Mouse (Mus musculus) 3T3-L1 (cell line): ENCODE measurements at regions not wholly inside any gene's neighbourhood (a gene's known extent, or its start where the extent isn't known, plus 50 kb on each side); places are given as distances from the start of the nearest gene placed in this dataset.

Source experiments
- DNase-seq: peaks from one replicate; pipeline ENCODE4 v3.0.0-alpha.2; 2015; ENCODE audit warnings: low read depth, low spot score

DNA sequence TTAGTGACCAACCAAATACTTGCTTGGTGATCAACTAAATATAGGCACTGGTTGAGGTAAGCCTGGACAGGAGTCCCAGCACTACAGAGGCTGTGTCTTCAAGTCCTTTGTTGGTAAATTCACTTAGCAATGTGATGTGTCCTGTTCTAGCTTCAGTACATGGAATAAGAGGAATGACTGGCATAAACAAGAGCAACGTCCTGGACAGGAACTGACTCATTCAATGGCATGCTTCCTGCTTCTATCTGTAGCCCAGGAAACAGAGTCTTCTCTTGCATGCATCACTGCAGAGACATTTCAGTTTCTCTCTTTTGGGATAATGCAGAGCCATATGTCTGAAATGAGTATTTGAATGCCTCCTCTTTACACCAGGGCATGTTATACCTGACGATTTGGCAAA is 151.4 kb upstream of the Gm15294 start:
- DNase-seq, result peak; percentile 78

DNA sequence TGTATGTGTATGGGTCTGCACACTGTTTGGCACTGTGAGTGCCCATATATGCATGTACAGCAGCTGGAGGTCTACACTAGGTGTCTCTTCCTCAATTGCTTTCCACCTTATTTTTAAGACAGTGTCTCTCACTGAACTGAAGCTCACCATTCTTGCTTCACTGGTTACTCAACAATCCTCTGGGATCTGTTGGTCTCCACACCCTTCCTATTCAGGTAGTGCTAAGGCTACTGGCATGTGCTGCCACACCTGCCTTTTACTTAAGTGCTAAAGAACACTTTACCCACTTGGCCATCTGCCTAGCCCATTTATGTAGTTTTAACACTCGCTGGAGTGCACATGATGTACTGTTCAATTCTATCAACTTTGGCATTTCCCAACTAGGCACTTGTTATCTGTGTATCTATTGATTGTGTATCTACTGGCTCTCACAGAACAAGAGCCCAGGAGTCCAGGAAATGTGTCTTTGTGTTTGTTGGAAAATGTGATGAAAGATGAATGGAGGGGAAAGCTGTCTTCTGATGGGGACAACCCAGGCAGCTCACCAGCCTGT is 123.3 kb upstream of the Gm15294 start:
- no peak for DNase-seq
